Mouse (Mus musculus): ENCODE results near the gene Grsf1. TPM values are rescaled to one million over a fixed set of nuclear protein-coding genes. Genes with fewer than 3 reads are reported as not detected.
A peak's percentile ranks its signal among the peaks of the same experiment; 100 is the strongest.

Gene Grsf1
- polyA plus RNA-seq, 1 experiment = 102 TPM

DNA sequence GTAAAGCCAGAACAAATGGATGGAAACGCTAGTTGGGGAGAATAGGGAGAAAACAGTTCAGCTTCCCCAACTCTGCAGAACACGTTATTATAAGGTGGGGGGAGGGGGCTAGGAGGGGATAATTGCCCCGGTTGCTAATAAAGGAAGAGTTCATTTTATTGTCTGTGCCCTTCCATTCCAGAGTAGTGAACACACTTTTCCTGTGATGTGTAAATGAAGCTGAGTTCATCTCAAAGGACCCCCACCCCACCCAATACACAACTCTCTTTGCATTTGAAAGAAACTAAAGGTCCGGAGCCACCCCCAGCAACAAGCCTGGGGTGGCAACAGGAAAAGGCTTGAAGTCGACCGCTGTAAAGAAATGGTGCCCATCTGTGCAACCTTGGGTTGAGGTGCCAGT lies 3.4 kb upstream of the Grsf1 start:
- no peaks in the 10 kb centered on the region for H3K4me1 ChIP-seq (ENCODE audit: control insufficient read depth, insufficient read depth, low read length)
- H3K27ac ChIP-seq (ENCODE audit: insufficient read depth, low read length) = no peak overlapping the region
- TF ChIP-seq CTCF (IDR thresholded peaks at IDR 0.05; ENCODE audit: borderline replicate concordance, insufficient read depth, low read length) (no peak), POLR2A (IDR thresholded peaks at IDR 0.05; ENCODE audit: low read depth, low read length) (no peak)
- no peak overlapping the region for H3K4me3 ChIP-seq (ENCODE audit: insufficient read depth, low read length)

DNA sequence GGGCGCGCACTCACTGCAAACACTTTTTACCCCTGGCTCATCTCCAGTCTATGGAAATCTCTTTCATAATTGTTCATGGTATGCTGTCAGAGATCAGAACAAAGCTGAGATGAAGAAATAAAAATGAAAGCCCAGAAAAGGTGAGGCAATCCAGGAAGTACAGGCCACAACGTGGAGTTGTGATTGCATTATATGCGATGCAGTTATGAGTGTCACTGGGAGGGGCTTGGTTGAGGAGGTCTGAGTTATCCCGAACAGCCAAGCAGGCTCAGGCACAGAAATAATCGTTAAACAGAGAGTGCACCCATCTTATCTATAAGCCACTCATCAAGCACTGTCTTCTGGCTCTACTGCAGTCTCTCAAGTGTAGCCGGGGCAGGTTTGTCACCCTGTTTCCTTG lies 3.0 kb upstream of the Grsf1 start:
- Histone ChIP-seq H3K4me3 (ENCODE audit: insufficient read depth, low read length) (no peak overlapping the region), H3K4me1 (ENCODE audit: control insufficient read depth, insufficient read depth, low read length) (no peaks in the 10 kb centered on the region), H3K27ac (ENCODE audit: insufficient read depth, low read length) (no peak overlapping the region)
- TF ChIP-seq CTCF (IDR thresholded peaks at IDR 0.05; ENCODE audit: borderline replicate concordance, insufficient read depth, low read length) = no peak
- TF ChIP-seq POLR2A (IDR thresholded peaks at IDR 0.05; ENCODE audit: low read depth, low read length) = no peak

DNA sequence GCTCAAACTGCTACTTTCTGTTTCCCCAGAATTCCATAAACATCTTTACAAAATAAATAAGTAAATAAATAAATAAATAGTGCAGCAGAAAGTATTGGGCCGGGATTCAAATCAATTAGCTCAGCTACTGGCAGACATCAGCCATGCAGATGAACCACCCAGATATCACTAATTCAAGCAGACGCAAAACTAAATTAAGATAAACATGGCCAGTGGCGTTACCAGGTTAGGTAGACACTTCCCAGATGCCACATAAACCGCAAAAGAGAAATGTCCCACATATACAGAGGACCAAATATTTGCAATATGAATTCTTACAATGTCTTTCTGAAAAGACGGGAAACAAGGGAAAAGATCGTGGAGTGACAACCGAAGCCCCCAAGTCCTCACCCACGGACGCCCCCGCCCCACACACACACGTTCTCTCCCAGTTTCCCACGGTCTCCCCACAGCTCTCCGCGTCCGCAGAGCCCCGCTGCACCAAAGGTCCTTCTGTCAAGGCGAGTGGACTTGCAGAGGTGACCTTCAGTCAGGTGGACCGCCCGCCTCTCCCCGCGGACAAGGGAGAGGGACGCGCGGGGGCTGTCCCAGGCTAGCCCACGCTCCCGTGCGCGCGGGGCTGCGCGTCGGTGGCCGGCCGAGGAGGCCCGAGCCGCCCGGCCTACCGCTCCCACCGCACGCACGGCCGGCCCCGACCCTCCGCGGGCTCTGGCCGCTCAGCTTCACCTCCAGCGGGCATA lies 1.1 kb downstream of the Grsf1 start:
- H3K4me1 ChIP-seq (ENCODE audit: control insufficient read depth, insufficient read depth, low read length) = no peaks in the 10 kb centered on the region
- TF ChIP-seq CTCF (IDR thresholded peaks at IDR 0.05; ENCODE audit: borderline replicate concordance, insufficient read depth, low read length) (no peak), POLR2A (IDR thresholded peaks at IDR 0.05; ENCODE audit: low read depth, low read length) (no peak)
- no peak overlapping the region; the same call in 1 of the 2 replicates for H3K27ac ChIP-seq (ENCODE audit: insufficient read depth, low read length)
- H3K4me3 ChIP-seq (ENCODE audit: insufficient read depth, low read length) = peak overlapping the region; percentile 67

DNA sequence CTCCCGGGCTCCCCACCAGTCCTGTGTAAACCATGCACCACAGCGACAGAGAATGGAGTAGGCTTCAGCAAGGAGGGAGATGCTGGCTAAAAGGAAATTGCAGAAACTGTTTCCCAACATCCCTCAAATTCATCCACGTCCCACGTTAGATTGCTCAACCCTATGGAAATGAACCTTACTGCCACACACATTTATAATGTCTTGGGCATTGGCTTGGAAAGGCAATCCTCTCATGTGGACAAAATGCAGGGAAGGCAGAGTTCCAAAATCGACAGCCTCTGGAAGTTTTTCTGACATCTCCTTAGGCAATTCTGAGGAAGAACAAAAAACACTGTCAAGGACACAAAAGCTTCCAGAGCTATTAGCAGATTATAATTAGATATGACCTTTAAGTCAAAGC lies 12.1 kb downstream of the Grsf1 start:
- peaks cover 10% of the 10 kb centered on the region for H3K4me1 ChIP-seq (ENCODE audit: control insufficient read depth, insufficient read depth, low read length)
- TF ChIP-seq CTCF (IDR thresholded peaks at IDR 0.05; ENCODE audit: borderline replicate concordance, insufficient read depth, low read length) (no peak), POLR2A (IDR thresholded peaks at IDR 0.05; ENCODE audit: low read depth, low read length) (no peak)
- H3K27ac ChIP-seq (ENCODE audit: insufficient read depth, low read length) = no peak overlapping the region
- no peak overlapping the region for H3K4me3 ChIP-seq (ENCODE audit: insufficient read depth, low read length)

DNA sequence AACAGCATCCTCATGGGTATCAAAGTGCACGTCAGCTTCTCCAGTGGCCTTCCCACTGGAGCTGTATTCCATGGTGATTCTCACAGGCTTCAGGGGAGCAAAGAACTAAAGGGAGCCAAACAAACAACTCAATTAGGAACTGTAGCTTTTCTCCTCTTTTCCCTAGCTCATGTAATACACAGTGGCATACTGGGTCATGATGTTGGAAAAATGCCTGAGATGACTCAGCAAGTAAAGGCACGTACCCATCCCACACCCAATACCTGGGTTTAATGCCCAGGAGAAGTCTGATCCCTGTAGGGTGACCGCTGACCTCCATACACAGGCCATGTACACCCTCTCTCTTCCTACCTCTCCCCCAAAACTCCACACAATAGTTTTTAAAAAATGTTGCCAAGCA lies 12.8 kb downstream of the Grsf1 start:
- Histone ChIP-seq H3K4me3 (ENCODE audit: insufficient read depth, low read length) (no peak overlapping the region), H3K27ac (ENCODE audit: insufficient read depth, low read length) (no peak overlapping the region), H3K4me1 (ENCODE audit: control insufficient read depth, insufficient read depth, low read length) (peaks cover 9% of the 10 kb centered on the region)
- TF ChIP-seq CTCF (IDR thresholded peaks at IDR 0.05; ENCODE audit: borderline replicate concordance, insufficient read depth, low read length) (no peak), POLR2A (IDR thresholded peaks at IDR 0.05; ENCODE audit: low read depth, low read length) (no peak)

DNA sequence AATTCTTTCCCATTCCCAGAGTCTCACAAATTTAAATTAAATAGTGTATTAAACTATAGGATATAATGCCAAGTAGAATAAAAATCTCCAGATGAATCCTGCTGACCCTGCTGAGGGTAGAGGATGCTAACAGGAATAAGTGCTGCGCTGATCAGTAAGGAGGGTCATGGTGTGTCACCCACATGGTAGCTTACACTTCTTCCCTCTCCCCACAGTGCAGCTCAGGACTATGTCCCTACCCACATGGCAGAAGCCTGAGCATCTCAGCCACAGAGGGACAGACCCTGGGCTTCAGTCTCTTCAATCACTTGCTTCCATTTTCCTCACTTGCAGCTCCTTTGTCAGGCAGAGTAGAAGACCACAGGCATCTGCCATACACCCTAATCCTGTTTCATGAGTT lies 18.1 kb downstream of the Grsf1 start:
- Histone ChIP-seq H3K4me1 (ENCODE audit: control insufficient read depth, insufficient read depth, low read length) (no peaks in the 10 kb centered on the region), H3K27ac (ENCODE audit: insufficient read depth, low read length) (no peak overlapping the region), H3K4me3 (ENCODE audit: insufficient read depth, low read length) (no peak overlapping the region)
- TF ChIP-seq POLR2A (IDR thresholded peaks at IDR 0.05; ENCODE audit: low read depth, low read length) = no peak
- TF ChIP-seq CTCF (IDR thresholded peaks at IDR 0.05; ENCODE audit: borderline replicate concordance, insufficient read depth, low read length) = no peak

DNA sequence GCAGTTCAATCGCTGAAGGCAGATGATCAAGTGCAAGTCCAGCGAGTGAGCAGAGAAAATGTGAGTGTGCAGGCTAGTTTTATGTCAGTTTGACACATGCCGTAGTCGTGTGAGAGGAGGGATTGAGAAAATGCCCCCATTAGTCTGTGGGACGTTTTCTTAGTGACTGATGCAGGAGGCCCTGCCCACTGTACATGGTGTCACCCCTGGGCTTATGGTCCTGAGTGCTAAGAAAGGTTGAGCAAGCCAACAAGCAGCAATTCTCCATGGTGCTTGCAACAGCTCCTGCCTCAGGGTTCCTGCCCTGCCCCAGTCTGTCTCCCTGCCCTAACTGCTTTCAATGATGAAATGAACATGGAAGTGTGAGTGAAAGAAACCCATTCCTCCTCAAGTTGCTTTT lies 23.4 kb downstream of the Grsf1 start:
- H3K4me3 ChIP-seq (ENCODE audit: insufficient read depth, low read length) = no peak overlapping the region
- TF ChIP-seq CTCF (IDR thresholded peaks at IDR 0.05; ENCODE audit: borderline replicate concordance, insufficient read depth, low read length) (no peak), POLR2A (IDR thresholded peaks at IDR 0.05; ENCODE audit: low read depth, low read length) (no peak)
- no peak overlapping the region for H3K27ac ChIP-seq (ENCODE audit: insufficient read depth, low read length)
- H3K4me1 ChIP-seq (ENCODE audit: control insufficient read depth, insufficient read depth, low read length) = no peaks in the 10 kb centered on the region

DNA sequence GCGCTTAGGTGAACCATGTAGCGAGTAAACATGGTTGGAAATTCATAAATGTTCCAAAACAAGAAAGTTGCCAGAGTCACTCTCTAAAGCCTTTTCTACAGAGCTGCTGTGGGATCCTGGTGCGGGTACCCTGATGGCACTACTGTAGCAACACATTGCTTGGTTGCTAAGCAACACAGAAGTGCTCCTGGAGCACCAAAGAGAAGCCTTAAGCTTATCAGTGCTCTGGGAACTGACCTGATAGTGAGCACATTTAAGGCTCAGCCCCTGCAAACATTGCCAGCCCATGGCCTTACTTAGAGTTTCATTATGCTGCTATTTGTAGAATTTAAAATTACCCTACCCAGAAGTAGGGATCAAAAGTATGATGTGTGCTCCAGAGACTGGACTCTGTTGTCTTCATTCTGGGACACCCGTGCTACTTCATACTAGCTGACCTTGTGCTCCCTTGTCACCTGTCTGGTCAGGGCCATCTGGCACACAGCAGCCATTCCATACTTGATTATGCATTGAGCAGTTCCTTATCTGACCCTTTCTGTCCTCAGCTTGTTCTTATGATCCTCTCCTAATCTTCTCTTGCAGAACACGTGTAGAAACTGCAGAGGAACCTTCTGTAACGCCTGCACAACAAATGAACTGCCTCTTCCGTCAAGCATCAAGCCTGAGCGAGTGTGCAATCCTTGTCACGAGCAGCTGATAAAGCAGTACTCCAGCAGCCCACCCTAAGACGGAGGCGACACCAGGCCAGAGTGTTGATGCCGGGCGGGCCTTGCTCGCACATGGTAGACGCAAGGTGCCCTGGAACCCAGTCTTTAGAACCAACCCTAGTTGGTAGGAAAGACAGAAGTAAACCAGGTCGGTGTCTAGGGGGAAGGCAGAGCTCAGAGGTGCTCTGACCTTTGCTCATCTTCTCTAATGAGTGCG lies 26.5 kb downstream of the Grsf1 start:
- H3K4me3 ChIP-seq (ENCODE audit: insufficient read depth, low read length) = no peak overlapping the region
- H3K4me1 ChIP-seq (ENCODE audit: control insufficient read depth, insufficient read depth, low read length) = no peaks in the 10 kb centered on the region
- TF ChIP-seq CTCF (IDR thresholded peaks at IDR 0.05; ENCODE audit: borderline replicate concordance, insufficient read depth, low read length) (no peak), POLR2A (IDR thresholded peaks at IDR 0.05; ENCODE audit: low read depth, low read length) (no peak)
- H3K27ac ChIP-seq (ENCODE audit: insufficient read depth, low read length) = no peak overlapping the region

DNA sequence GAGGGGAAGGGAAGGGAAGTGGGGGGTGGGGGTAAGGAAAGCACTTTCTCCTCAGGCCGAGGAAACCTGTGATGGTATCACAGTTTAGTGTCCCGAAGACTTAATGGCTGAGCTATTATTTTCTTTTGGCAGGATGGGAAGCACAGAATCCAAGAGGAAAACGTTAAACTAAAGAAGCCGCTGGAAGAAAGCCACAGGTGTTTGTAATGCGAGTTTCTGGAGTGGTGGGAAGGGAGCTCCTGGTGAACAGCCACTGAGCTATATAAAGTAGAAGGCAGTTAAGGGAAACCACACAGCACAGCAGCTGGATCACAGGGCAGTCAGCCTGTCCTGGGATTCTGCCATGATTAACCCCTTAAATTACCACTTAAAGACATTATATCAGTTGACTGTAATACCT lies 30.6 kb downstream of the Grsf1 start:
- Histone ChIP-seq H3K4me1 (ENCODE audit: control insufficient read depth, insufficient read depth, low read length) (no peaks in the 10 kb centered on the region), H3K27ac (ENCODE audit: insufficient read depth, low read length) (no peak overlapping the region), H3K4me3 (ENCODE audit: insufficient read depth, low read length) (no peak overlapping the region)
- TF ChIP-seq POLR2A (IDR thresholded peaks at IDR 0.05; ENCODE audit: low read depth, low read length) (no peak), CTCF (IDR thresholded peaks at IDR 0.05; ENCODE audit: borderline replicate concordance, insufficient read depth, low read length) (no peak)

DNA sequence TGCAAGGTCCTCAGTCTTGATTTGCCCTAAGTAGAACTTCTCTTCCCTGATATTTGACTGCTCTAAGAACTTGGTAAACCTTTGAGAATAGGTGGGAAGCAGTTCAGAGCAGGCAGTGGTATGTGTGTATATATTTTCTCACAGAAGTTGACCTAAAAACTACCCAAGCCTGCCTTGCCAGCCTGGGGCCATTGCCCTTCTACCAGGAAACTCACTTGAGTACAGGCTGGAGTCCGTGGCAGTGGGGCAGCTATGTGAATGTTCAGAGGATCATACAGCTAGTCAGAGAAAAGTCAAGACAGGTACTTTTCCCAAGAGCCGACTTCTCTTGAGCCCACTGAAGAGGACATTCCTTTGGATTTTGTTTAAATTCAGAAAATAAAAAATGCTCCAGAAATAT lies 31.1 kb downstream of the Grsf1 start:
- TF ChIP-seq CTCF (IDR thresholded peaks at IDR 0.05; ENCODE audit: borderline replicate concordance, insufficient read depth, low read length) (no peak), POLR2A (IDR thresholded peaks at IDR 0.05; ENCODE audit: low read depth, low read length) (no peak)
- no peak overlapping the region for H3K4me3 ChIP-seq (ENCODE audit: insufficient read depth, low read length)
- no peaks in the 10 kb centered on the region for H3K4me1 ChIP-seq (ENCODE audit: control insufficient read depth, insufficient read depth, low read length)
- no peak overlapping the region for H3K27ac ChIP-seq (ENCODE audit: insufficient read depth, low read length)
